Mouse (Mus musculus) adipose tissue, adult 10 weeks (tissue): ENCODE data around the gene Slco1a5. TPM values are rescaled to one million over a fixed set of nuclear protein-coding genes. Genes with fewer than 3 reads are reported as not detected.

Experiments
- polyA plus RNA-seq: library from polyadenylated mRNA; stranded (reverse); fragments of 350-450 nt; fragmentation: Illumina TruSeq; extraction: RNeasy Lipid Tissue Mini Kit (QIAGEN cat#74804); gene quantifications from one replicate; pipeline ENCODE4 v1.2.3, GENCODE M21; 2014; ENCODE audit warnings: low read depth, low replicate concordance

Gene Slco1a5
- polyA plus RNA-seq: 11.8 TPM

GRCm38 (mm10) chr6:142322881-142323280, at the start of gene Slco1a5:
Gene Slco1a5, minus strand, starts transcription at chr6:142322981.

GRCm38 (mm10) chr6:142345440-142346038, 22.8 kb upstream of the Slco1a5 start, which contains the start of gene Pyroxd1:
Gene Pyroxd1, plus strand, starts transcription at chr6:142345654.

GRCm38 (mm10) chr6:142298098-142298497, 24.7 kb downstream of the Slco1a5 start, which contains the start of gene Iapp:
Gene Iapp, plus strand, starts transcription at chr6:142298423.

GRCm38 (mm10) chr6:142208421-142208820, 114.4 kb downstream of the Slco1a5 start, which contains the start of gene Slco1a6:
Gene Slco1a6, minus strand, starts transcription at chr6:142208521.

Other genes starting within 250 kb of the Slco1a5 start
- 0.17 TPM for gene Slco1a6, start 114.5 kb downstream of the Slco1a5 start, polyA plus RNA-seq
- gene Iapp, start 24.6 kb downstream of the Slco1a5 start, polyA plus RNA-seq: 2.9 TPM
- 13.6 TPM for gene Pyroxd1, start 22.7 kb upstream of the Slco1a5 start, polyA plus RNA-seq
- 23.4 TPM for gene Recql, start 64.1 kb upstream of the Slco1a5 start, polyA plus RNA-seq
- gene Golt1b, start 64.2 kb upstream of the Slco1a5 start, polyA plus RNA-seq: 31.7 TPM
- 3.7 TPM for gene Spx, start 90.5 kb upstream of the Slco1a5 start, polyA plus RNA-seq
- gene Gys2, start 150.1 kb upstream of the Slco1a5 start, polyA plus RNA-seq: 1.9 TPM
- 209 TPM for gene Ldhb, start 185.0 kb upstream of the Slco1a5 start, polyA plus RNA-seq
- gene Kcnj8, start 248.6 kb upstream of the Slco1a5 start, polyA plus RNA-seq: 10.3 TPM